Mouse (Mus musculus) stomach, postnatal 0 days (tissue): Measurements from ENCODE around the gene Kalrn.

Source experiments
- CTCF ChIP-seq: IDR thresholded peaks from 2 replicates; pipeline ENCODE4 v1.5.1; 2016; ENCODE audit warnings: antibody characterized with exemption, low read depth, mild to moderate bottlenecking, moderate library complexity
- EP300 ChIP-seq: optimal IDR thresholded peaks from 2 replicates; pipeline ENCODE3; 2016; ENCODE audit warnings: antibody characterized with exemption

GRCm38 (mm10) chr16:33979855-33980254, 593.5 kb downstream of the Kalrn start:
- no peak for TF ChIP-seq CTCF
- no peak for TF ChIP-seq EP300
